Mouse (Mus musculus): ENCODE data around the gene Mpc1.
"Not testable (repeated sequence)": the region's sequence is repeated elsewhere in the genome, so short reads cannot be mapped to it uniquely, and the experiment has no call there.

Gene Mpc1

DNA sequence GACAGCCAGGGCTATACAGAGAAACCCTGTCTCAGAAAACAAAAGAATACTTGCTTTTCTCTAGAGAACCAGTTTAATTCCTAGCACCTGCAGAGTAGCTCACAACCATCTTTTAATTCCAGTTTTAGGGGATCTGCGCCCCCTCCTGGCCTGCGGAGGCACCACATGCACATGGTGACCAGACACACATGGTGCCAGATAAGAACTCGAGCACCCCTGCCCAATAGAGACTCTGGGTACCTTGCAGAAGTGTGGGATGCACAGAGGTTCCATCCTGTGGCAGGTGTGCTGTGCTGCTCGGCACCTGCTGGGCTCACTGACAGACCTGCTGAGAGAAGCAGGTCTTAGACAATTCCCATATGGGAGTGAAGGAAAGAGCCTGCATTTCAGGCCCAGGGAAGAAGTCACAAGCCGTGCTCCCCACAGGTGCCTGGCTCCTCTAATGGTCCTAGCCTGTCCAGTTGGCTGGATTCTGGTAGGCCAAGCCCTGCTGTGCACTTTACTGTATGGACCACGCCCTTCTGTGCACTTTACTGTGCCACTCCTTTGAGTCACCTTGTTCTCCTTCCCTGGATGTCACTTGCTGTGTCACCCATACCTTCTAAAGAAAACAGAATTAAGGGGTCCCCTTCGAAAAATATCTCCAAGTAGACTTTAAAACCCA, 45.9 kb downstream of the Mpc1 start:
- DNase-seq (ENCODE audit: low read depth, low spot score): peak; percentile 20

DNA sequence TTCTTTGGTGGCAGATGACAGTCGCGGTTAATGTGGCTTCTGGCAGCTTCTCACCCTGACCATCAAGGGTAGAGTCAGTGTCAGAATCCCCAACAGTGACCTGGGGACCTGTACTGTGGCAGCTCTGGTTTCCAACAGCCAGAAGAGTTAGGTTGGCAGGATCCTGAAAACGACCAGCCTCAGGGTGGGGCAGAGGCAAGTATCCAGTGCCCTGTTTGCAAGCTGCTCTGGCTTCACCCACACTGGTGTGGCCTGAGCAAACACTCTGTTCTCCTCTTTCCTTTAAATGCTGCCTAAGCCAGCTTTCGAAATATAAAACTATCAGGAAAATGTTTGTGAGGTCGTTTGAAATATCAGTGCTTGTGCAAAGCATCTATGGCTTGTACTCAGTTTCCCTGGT, 47.9 kb downstream of the Mpc1 start:
- no peak for DNase-seq (ENCODE audit: low read depth, low spot score)

DNA sequence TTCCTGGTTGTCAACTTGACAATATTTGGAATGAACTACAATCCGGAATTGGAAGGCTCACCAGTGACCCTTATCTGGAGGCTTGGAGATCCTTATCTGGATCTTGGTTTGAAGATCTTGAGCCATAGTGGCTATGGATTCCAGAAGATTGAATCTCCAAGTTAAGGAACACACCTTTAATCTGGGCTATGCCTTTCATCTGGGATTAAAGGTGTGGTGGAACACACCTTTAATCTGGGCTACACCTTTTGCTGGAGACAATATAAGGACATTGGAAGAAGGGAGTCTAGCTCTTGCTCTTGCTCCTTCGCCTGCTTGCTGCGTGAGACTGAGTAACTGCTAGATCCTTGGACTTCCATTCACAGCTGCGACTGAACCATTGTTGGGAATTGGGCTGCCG, 54.5 kb downstream of the Mpc1 start, which contains the start of gene Prr18:
Gene Prr18, plus strand, starts transcription at position 301 of the 400 bp plus-strand sequence.
- not testable (repeated sequence) for DNase-seq (ENCODE audit: low read depth, low spot score)

DNA sequence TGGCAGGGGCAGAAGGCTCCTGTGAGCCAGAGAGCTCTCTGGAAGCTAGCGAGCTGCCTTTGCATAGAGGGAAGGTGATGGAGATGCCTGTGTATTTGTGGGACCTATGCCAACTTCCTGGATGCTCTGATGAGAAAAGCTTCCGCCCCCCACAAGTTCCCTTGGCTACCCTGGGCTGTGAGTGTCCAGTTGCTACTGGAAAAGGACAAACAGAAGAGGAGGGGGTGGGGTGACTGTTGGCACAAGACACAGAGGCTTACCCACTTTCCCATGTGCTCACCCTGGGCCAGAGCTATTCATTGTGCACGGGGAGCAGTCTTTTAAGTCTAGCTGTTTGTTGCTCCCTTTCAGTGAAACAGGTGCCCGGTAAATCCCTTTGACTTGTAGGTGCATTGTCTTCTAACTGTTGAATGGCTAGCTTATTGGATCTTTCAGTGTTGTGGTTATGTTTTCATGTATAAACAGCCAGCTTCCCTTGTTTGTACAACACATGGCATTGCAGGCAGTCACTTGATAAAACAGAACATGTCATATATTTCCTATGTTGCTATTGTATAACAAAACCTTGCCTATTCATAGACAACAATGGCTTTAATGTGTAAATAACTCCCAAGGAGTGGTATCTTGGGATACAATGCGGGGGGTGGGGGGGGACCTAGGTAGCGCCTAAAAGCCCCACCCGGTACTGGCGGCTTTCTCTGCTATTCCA, 57.1 kb downstream of the Mpc1 start:
- DNase-seq (ENCODE audit: low read depth, low spot score): no peak

DNA sequence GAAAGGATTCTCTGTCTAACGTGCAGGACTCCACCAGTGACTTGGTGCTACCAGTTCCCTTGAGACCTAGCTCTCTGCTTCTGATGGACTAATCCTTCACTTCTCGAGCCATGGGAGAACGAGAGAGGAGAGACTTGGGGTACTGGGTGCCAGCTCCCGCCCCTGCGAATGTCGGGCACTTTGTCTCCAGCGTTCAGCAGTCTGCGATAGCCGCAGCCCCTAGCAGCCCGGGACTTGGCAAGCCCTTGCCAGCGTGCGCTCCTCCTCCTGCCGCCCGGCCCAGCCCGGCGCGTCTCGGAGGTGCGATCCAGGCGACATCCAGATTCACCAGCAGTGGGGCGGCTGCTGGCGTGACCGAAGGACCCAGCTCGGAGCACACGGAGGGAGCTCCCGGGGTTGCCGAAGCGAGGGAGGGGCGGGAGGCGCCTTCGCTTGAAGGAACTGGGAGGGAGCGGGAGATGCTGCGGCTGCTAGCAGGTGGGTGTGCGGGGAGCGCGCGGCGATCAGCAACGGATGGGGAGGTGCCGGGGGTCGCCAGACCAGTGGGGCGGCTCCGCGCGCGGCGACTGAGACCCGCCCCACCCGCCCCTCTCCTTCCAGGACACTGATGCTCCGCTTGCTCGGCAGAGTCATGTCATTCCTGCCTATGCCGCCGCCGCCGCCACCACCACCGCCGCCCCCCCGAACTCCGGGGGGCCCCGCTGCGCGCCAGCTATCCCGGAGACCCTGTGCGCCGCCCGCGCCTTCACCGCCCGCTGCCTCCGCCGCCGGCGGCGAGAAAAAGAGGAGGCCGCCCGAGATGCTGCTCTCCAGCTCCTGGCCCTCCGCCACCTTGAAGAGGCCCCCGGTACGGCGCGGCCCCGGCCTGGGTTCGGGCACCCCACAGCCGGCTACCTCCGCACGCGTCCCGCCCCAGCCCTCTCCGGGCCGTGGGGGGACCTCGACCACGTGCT, 58.0 kb downstream of the Mpc1 start:
- DNase-seq (ENCODE audit: low read depth, low spot score): peak; percentile 16

DNA sequence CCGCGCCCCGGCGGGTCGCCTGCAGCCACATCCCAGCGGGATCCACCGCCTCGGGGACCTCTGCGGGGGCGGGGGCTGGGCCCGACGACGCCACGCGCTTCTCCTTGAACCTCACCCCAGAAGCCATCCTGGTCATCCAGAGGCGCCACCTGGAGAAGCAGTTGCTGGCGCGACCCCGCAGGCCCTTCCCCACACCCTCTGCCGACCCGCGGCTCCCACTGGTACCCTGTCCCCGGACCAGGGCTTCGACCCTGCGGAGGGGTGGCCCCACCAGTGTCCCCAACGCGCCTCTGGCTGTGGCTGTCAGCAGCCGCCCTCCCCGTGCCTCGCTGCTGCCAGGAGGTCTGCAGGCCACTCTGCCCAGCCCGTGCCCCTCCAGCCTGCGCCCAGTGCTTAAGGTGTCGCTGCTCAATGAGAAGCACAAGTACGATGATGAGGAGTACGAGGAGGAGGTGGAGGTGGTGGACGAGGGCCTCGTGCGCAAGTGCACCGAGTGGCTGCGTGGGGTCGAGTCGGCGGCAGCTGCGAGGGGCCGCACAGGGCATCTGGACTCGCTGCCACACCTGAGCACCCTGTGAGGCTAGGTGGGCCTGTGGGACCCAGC, 58.8 kb downstream of the Mpc1 start:
- no peak for DNase-seq (ENCODE audit: low read depth, low spot score)

DNA sequence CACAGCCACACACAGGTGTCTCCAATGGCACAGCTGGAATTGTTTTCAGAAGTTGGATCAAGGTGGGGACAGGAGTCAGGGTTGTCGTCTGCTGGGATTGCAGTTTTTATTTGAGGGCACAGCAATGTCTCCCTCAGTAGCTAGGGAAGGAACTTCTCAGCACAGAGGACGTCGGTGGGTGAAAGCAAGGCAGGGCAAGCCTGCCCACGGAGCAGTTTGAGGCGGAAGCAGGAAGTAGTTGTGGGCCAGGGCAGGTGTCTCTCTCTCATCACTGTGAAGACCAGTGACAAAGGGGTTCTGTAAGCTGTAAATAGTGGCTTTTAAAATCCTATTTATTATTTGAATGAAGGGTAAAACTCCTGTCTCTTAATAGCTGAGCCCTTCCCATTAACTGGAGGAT, 60.0 kb downstream of the Mpc1 start:
- peak; percentile 42 for DNase-seq (ENCODE audit: low read depth, low spot score)

DNA sequence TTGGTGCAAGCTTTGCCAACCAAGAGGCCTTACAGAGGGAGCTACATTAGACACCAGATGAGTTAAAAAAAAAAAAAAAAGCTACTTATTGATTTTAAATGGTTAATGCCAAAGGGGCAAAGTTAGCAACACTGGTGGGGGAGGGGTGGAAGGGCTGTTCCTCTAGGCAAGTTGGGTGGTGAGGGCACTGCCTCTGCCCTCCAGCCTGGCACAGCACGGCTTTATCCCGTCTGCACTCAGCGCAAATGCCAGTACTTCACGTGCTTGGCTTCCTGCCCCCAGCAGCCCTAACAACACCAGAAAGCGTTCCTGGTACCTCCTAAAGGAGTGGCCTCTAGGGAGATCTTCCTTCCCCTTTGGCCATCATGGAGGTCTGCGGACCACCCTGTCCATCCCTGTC, 60.7 kb downstream of the Mpc1 start:
- DNase-seq (ENCODE audit: low read depth, low spot score): no peak

Measured in CD4-positive helper T cell, adult 2 months (primary cell).